Mouse (Mus musculus): ENCODE data around the gene Klhl41. TPM values are rescaled to one million over a fixed set of nuclear protein-coding genes. Genes with fewer than 3 reads are reported as not detected.
"Not testable (repeated sequence)": the region's sequence is repeated elsewhere in the genome, so short reads cannot be mapped to it uniquely, and the experiment has no call there.

Gene Klhl41
- polyA plus RNA-seq, 1 experiment from 2014 or later = 0.86 TPM

DNA sequence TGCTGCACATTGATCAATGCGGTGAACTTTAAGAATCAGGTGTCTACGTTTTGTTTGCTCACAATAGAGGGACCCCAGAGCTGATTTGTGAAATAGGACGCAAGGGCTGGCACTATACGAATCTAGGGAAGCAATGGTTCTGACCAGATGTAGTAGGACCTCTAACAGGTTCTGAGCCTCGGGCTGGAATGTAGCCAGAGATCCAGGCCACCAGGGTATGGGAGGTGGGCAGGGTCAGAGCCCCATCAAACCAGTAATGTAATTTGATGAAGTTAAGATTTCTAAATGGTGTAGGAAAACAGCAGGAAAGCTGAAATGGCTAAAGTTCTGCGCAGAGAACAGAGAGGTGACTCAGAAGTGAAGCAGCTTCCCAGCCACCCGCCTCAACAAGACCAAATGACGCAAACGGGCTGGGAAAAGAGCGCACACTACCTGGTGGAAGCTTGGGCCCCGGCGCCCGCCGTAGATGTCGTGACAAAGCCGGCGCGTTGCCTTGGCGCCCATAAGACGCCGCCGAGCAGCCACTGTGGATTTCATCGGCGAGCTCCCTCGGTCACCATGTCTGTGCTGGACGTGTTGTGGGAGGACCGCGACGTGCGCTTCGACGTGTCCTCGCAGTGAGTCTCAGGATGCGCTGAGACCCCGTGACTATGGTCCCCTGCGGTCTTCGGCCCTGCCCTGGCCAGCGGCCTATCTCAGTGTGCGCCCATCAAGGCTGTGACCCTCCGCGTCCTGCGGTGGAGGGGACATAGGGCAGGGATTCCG is 23.0 kb upstream of the Klhl41 start, which contains the start of gene Bbs5:
Gene Bbs5 (plus strand): TSS at position 446 of the 765 bp plus-strand sequence.
- H3K9me3 ChIP-seq (ENCODE audit: low read length) = no peaks in the 10 kb centered on the region
- peak within 1 kb of the TSS; percentile 64 for H3K4me2 ChIP-seq (replicated peaks; ENCODE audit: low read depth, low read length)
- H3K27me3 ChIP-seq (ENCODE audit: insufficient read depth, low read length) = no peaks in the 10 kb centered on the region
- 4% methylated on average over 43 of the region's 43 CpGs for WGBS
- H3K36me3 ChIP-seq (ENCODE audit: insufficient read depth, low read length) = no peaks in the 10 kb centered on the region
- peak; percentile 92 for ATAC-seq (ENCODE audit: low FRiP score, low TSS enrichment)
- no peak within 1 kb of the TSS for H3K27ac ChIP-seq (ENCODE audit: low read length)
- H3K4me3 ChIP-seq (ENCODE audit: low read length) = peak within 1 kb of the TSS; percentile 92
- peak within 1 kb of the TSS; percentile 84 for H3K9ac ChIP-seq (replicated peaks; ENCODE audit: low read length)
- H3K4me1 ChIP-seq (ENCODE audit: insufficient read depth, low read length) = peaks cover 8% of the 10 kb centered on the region

DNA sequence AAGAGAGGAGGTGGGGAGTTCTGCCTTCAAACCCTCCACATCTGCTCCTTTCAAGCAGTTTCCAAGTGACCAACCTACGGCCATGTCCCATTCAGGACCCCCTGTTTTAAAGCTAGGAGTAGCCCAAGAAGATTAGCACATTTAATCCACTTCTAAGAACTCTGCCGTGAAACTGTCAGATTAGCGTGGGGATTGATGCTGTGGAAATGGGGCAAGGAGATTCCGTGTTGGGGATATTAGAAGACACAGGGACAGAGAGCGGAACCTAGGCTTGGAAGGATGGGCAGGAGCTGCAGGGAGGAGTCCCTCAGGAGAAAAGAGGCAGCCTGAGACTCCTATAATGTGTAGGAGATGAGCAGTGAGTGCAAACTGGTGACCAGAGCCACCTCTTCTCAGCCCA is 20.2 kb upstream of the Klhl41 start:
- peaks cover 8% of the 10 kb centered on the region for H3K4me1 ChIP-seq (ENCODE audit: insufficient read depth, low read length)
- H3K36me3 ChIP-seq (ENCODE audit: insufficient read depth, low read length) = no peaks in the 10 kb centered on the region
- 91% methylated on average over 5 of the region's 5 CpGs for WGBS
- no peak overlapping the region for H3K4me3 ChIP-seq (ENCODE audit: low read length)
- no peak overlapping the region for H3K9ac ChIP-seq (replicated peaks; ENCODE audit: low read length)
- H3K9me3 ChIP-seq (ENCODE audit: low read length) = no peaks in the 10 kb centered on the region
- ATAC-seq (ENCODE audit: low FRiP score, low TSS enrichment) = no peak
- no peak overlapping the region for H3K4me2 ChIP-seq (replicated peaks; ENCODE audit: low read depth, low read length)
- H3K27me3 ChIP-seq (ENCODE audit: insufficient read depth, low read length) = no peaks in the 10 kb centered on the region
- no peak overlapping the region for H3K27ac ChIP-seq (ENCODE audit: low read length)

DNA sequence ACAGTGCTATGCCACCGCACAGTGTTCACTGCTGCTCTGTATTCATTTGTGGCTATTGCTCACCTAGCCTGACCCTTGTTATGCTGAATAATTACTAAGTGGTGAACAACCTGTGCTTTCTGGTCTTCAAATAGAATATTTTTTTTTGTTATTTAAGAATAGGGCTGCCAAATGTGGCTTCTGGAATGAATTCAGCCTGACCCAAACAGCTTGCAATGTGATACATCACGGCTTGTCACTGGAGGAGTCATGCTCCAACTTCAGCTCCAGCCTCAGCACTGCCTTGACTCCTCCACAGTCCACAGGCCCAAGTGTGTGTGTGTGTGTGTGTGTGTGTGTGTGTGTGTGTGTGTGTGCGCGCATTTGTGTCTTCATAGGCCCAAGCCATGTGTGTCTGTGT is 10.6 kb upstream of the Klhl41 start:
- no peaks in the 10 kb centered on the region for H3K27me3 ChIP-seq (ENCODE audit: insufficient read depth, low read length)
- H3K36me3 ChIP-seq (ENCODE audit: insufficient read depth, low read length) = peaks cover 19% of the 10 kb centered on the region
- no peaks in the 10 kb centered on the region for H3K4me1 ChIP-seq (ENCODE audit: insufficient read depth, low read length)
- no peak overlapping the region for H3K4me2 ChIP-seq (replicated peaks; ENCODE audit: low read depth, low read length)
- H3K27ac ChIP-seq (ENCODE audit: low read length) = no peak overlapping the region
- no peak for ATAC-seq (ENCODE audit: low FRiP score, low TSS enrichment)
- H3K9me3 ChIP-seq (ENCODE audit: low read length) = no peaks in the 10 kb centered on the region
- no peak overlapping the region for H3K4me3 ChIP-seq (ENCODE audit: low read length)
- WGBS = 89% methylated on average over 4 of the region's 4 CpGs
- no peak overlapping the region for H3K9ac ChIP-seq (replicated peaks; ENCODE audit: low read length)

DNA sequence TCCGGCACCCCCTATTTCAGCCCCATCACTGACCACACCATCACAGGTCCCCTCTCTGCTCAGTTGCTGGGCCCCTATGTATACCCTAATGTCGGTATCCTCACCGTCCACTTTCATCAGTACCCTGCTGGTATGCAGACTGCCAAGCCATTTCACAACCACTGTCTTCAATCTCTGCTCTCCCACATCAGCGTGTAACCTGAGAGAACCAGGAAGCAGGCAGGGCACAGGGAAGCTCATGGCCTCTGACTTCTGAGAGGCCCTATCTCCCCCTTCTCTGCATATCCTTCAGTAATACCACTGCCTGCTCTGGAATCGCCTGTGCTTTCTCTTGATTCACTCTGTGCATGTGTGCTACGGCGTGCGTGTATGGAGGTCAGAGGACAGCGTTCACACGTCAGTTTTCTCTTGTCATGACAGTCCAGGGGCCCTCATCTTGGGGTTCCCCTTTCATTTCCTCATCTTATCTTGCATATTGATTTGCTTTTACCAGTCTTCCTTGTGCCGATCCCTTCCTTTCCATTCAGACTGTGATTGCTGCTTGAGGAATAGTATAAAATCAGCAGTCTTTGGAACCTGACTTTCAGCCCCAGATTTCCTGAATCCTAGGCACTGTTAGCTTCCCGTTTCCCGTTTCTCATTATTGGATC is 6.0 kb upstream of the Klhl41 start:
- 0 out of 2 replicates have a peak, but pooled peaks have one; percentile 27 for ATAC-seq (ENCODE audit: low FRiP score, low TSS enrichment)
- no peak overlapping the region for H3K4me3 ChIP-seq (ENCODE audit: low read length)
- no peaks in the 10 kb centered on the region for H3K4me1 ChIP-seq (ENCODE audit: insufficient read depth, low read length)
- H3K4me2 ChIP-seq (replicated peaks; ENCODE audit: low read depth, low read length) = no peak overlapping the region
- H3K9ac ChIP-seq (replicated peaks; ENCODE audit: low read length) = no peak overlapping the region
- H3K9me3 ChIP-seq (ENCODE audit: low read length) = no peaks in the 10 kb centered on the region
- H3K36me3 ChIP-seq (ENCODE audit: insufficient read depth, low read length) = peaks cover 8% of the 10 kb centered on the region; the same call in 1 of the 2 replicates
- H3K27ac ChIP-seq (ENCODE audit: low read length) = no peak overlapping the region
- no peaks in the 10 kb centered on the region for H3K27me3 ChIP-seq (ENCODE audit: insufficient read depth, low read length)
- 57% methylated on average over 13 of the region's 13 CpGs for WGBS

GRCm38 (mm10) chr2:69667656-69668055 is 2.3 kb upstream of the Klhl41 start:
- H3K36me3 ChIP-seq (ENCODE audit: insufficient read depth, low read length) = peaks cover 6% of the 10 kb centered on the region; the same call in 1 of the 2 replicates
- no peaks in the 10 kb centered on the region for H3K9me3 ChIP-seq (ENCODE audit: low read length)
- ATAC-seq (ENCODE audit: low FRiP score, low TSS enrichment) = no peak
- 94% methylated on average over 4 of the region's 4 CpGs for WGBS
- H3K27me3 ChIP-seq (ENCODE audit: insufficient read depth, low read length) = no peaks in the 10 kb centered on the region
- H3K9ac ChIP-seq (replicated peaks; ENCODE audit: low read length) = no peak overlapping the region
- H3K27ac ChIP-seq (ENCODE audit: low read length) = no peak overlapping the region
- no peak overlapping the region for H3K4me3 ChIP-seq (ENCODE audit: low read length)
- H3K4me1 ChIP-seq (ENCODE audit: insufficient read depth, low read length) = no peaks in the 10 kb centered on the region
- H3K4me2 ChIP-seq (replicated peaks; ENCODE audit: low read depth, low read length) = no peak overlapping the region

DNA sequence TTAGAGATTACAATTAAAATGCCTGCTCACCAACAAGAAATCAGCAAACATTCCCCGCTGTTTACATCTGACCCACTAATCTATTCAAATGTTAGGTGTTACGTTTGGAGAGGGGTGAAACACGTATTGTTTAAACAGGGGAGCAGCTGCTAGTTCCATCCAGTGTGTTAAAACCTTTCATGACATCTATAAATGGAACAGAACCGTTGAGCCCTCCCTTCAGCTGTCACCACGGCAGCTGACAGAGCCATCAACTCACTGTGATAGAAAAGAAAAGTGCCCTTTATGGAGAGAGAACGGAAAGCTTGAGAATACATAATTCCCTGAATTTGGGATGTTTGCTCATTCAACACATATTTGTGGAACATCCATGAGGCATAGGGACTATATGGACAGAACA is 1.5 kb upstream of the Klhl41 start:
- H3K4me1 ChIP-seq (ENCODE audit: insufficient read depth, low read length) = no peaks in the 10 kb centered on the region
- no peak for ATAC-seq (ENCODE audit: low FRiP score, low TSS enrichment)
- H3K9me3 ChIP-seq (ENCODE audit: low read length) = no peaks in the 10 kb centered on the region
- 89% methylated on average over 6 of the region's 6 CpGs for WGBS
- no peak overlapping the region for H3K4me2 ChIP-seq (replicated peaks; ENCODE audit: low read depth, low read length)
- peaks cover 3% of the 10 kb centered on the region; the same call in 1 of the 2 replicates for H3K36me3 ChIP-seq (ENCODE audit: insufficient read depth, low read length)
- H3K9ac ChIP-seq (replicated peaks; ENCODE audit: low read length) = no peak overlapping the region
- H3K27me3 ChIP-seq (ENCODE audit: insufficient read depth, low read length) = no peaks in the 10 kb centered on the region
- H3K27ac ChIP-seq (ENCODE audit: low read length) = no peak overlapping the region
- no peak overlapping the region for H3K4me3 ChIP-seq (ENCODE audit: low read length)

GRCm38 (mm10) chr2:69673723-69674122 is 3.8 kb downstream of the Klhl41 start:
- Histone ChIP-seq H3K36me3 (ENCODE audit: insufficient read depth, low read length) (no peaks in the 10 kb centered on the region), H3K27me3 (ENCODE audit: insufficient read depth, low read length) (no peaks in the 10 kb centered on the region), H3K9ac (replicated peaks; ENCODE audit: low read length) (no peak overlapping the region), H3K4me1 (ENCODE audit: insufficient read depth, low read length) (0 out of 2 replicates have a peak, but pooled peaks cover 4% of the 10 kb centered on the region), H3K4me2 (replicated peaks; ENCODE audit: low read depth, low read length) (no peak overlapping the region), H3K9me3 (ENCODE audit: low read length) (no peaks in the 10 kb centered on the region), H3K27ac (ENCODE audit: low read length) (no peak overlapping the region), H3K4me3 (ENCODE audit: low read length) (no peak overlapping the region)
- no peak for ATAC-seq (ENCODE audit: low FRiP score, low TSS enrichment)
- WGBS = 60% methylated on average over 5 of the region's 5 CpGs

DNA sequence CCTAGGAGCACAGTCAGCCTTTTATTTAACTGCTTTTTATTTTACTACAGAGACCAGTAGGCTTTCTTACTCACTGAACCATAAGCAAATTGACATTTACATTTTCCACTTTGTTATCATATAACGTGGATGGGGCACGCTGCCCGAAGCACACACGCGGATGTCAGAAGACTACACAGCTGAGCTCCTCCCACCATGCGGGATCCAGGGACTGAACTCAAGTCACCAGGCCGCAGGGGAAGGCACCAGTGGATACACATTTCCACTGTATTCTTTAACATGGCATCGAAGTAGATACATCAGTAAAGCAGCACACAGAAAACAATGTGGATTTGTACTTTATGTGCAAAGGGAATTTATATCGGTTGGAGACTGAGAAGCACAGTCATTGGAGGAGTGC is 5.3 kb downstream of the Klhl41 start:
- 0 out of 2 replicates have a peak, but pooled peaks cover 4% of the 10 kb centered on the region for H3K4me1 ChIP-seq (ENCODE audit: insufficient read depth, low read length)
- H3K9me3 ChIP-seq (ENCODE audit: low read length) = no peaks in the 10 kb centered on the region
- no peak overlapping the region for H3K9ac ChIP-seq (replicated peaks; ENCODE audit: low read length)
- H3K4me3 ChIP-seq (ENCODE audit: low read length) = no peak overlapping the region
- H3K27ac ChIP-seq (ENCODE audit: low read length) = no peak overlapping the region
- no peak for ATAC-seq (ENCODE audit: low FRiP score, low TSS enrichment)
- H3K27me3 ChIP-seq (ENCODE audit: insufficient read depth, low read length) = no peaks in the 10 kb centered on the region
- no peaks in the 10 kb centered on the region for H3K36me3 ChIP-seq (ENCODE audit: insufficient read depth, low read length)
- no peak overlapping the region for H3K4me2 ChIP-seq (replicated peaks; ENCODE audit: low read depth, low read length)
- WGBS = 91% methylated on average over 9 of the region's 9 CpGs

GRCm38 (mm10) chr2:69676713-69677112 is 6.8 kb downstream of the Klhl41 start:
- Histone ChIP-seq H3K36me3 (ENCODE audit: insufficient read depth, low read length) (no peaks in the 10 kb centered on the region), H3K27me3 (ENCODE audit: insufficient read depth, low read length) (no peaks in the 10 kb centered on the region), H3K9me3 (ENCODE audit: low read length) (no peaks in the 10 kb centered on the region), H3K27ac (ENCODE audit: low read length) (no peak overlapping the region), H3K4me2 (replicated peaks; ENCODE audit: low read depth, low read length) (no peak overlapping the region), H3K4me1 (ENCODE audit: insufficient read depth, low read length) (0 out of 2 replicates have a peak, but pooled peaks cover 4% of the 10 kb centered on the region), H3K9ac (replicated peaks; ENCODE audit: low read length) (no peak overlapping the region), H3K4me3 (ENCODE audit: low read length) (no peak overlapping the region)
- no peak for ATAC-seq (ENCODE audit: low FRiP score, low TSS enrichment)
- 56% methylated on average over 2 of the region's 2 CpGs for WGBS

DNA sequence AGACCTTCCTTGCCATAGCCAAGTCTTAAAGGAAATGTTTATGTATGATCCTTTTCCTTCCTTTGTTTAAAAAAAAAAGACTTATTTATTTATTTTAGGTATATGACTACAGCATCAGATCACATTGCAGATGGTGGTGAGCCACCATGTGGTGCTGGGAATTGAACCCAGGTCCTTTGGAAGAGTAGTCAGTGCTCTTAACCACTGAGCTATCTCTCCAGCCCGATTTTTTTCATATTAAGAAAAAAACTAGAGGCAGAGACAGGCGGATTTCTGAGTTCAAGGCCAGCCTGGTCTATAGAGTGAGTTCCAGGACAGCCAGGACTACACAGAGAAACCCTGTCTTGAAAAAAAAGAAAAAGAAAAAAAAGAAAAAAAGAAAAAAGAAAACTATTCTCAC is 7.3 kb downstream of the Klhl41 start:
- not testable (repeated sequence) for H3K4me2 ChIP-seq (replicated peaks; ENCODE audit: low read depth, low read length); H3K9ac ChIP-seq (replicated peaks; ENCODE audit: low read length); H3K27me3 ChIP-seq (ENCODE audit: insufficient read depth, low read length); H3K36me3 ChIP-seq (ENCODE audit: insufficient read depth, low read length); H3K4me1 ChIP-seq (ENCODE audit: insufficient read depth, low read length); H3K27ac ChIP-seq (ENCODE audit: low read length); ATAC-seq (ENCODE audit: low FRiP score, low TSS enrichment); H3K9me3 ChIP-seq (ENCODE audit: low read length); H3K4me3 ChIP-seq (ENCODE audit: low read length)
- 86% methylated on average over 2 of the region's 2 CpGs for WGBS

All from kidney, embryonic 16.5 days (tissue).